Mouse (Mus musculus) liver, adult 2 months (tissue): ENCODE measurements around the gene Serpinc1. TPM values are rescaled to one million over a fixed set of nuclear protein-coding genes. Genes with fewer than 3 reads are reported as not detected.
"Not testable (repeated sequence)": the region's sequence is repeated elsewhere in the genome, so short reads cannot be mapped to it uniquely, and the experiment has no call there.

Experiments used
- DNase-seq: peaks from one replicate; pipeline ENCODE4 v3.0.0-alpha.2; 2011; ENCODE audit warnings: low read depth, low spot score; ENCODE audit errors: extremely low read depth
- H3K27ac ChIP-seq: fragments of 200-500 bp; replicated peaks from 2 replicates; pipeline ENCODE4 v1.5.1; 2012; ENCODE audit warnings: low read depth, mild to moderate bottlenecking, control low read depth, inconsistent platforms, low read length; ENCODE audit not compliant: insufficient read depth
- H3K27me3 ChIP-seq: fragments of 200-500 bp; 2 replicates; pipeline ENCODE4 v1.6.1; 2012; ENCODE audit warnings: mild to moderate bottlenecking, moderate library complexity, low read length, inconsistent platforms; ENCODE audit not compliant: control insufficient read depth, insufficient read depth
- H3K36me3 ChIP-seq: fragments of 200-500 bp; 2 replicates; pipeline ENCODE4 v1.6.1; 2012; ENCODE audit warnings: low read length, inconsistent platforms; ENCODE audit not compliant: control insufficient read depth, insufficient read depth
- H3K4me1 ChIP-seq: fragments of 200-500 bp; 2 replicates; pipeline ENCODE4 v1.6.1; 2011; ENCODE audit warnings: low read length; ENCODE audit not compliant: control insufficient read depth, insufficient read depth
- H3K4me3 ChIP-seq: fragments of 200-500 bp; 2 replicates; pipeline ENCODE4 v1.5.1; 2011; ENCODE audit warnings: low read depth, mild to moderate bottlenecking, control low read depth, low read length, moderate library complexity; ENCODE audit not compliant: insufficient read depth
- H3K79me2 ChIP-seq: fragments of 200-500 bp; 2 replicates; pipeline ENCODE4 v1.6.1; 2012; ENCODE audit warnings: inconsistent platforms, mild to moderate bottlenecking, low read length, moderate library complexity; ENCODE audit not compliant: control insufficient read depth, insufficient read depth
- H3K9ac ChIP-seq: fragments of 200-500 bp; 2 replicates; pipeline ENCODE4 v1.6.1; 2012; ENCODE audit warnings: low read depth, mild to moderate bottlenecking, control low read depth, inconsistent platforms, low read length
- CTCF ChIP-seq: fragments of 200-500 bp; IDR thresholded peaks from 2 replicates; pipeline ENCODE4 v1.5.1; 2011; ENCODE audit warnings: low read depth, low read length, control low read depth
- POLR2A ChIP-seq: fragments of 200-500 bp; IDR thresholded peaks from 2 replicates; pipeline ENCODE4 v1.6.1; 2011; ENCODE audit warnings: low read length, control low read depth; ENCODE audit not compliant: insufficient read depth; ENCODE audit errors: extremely low read depth
- WGBS: fragments of 180-500 bp; shearing (Covaris S2); methylation state at CpG from one replicate; pipeline ENCODE4 v1.1.7; 2018; 5-methylcytosine and 5-hydroxymethylcytosine counted together
- polyA plus RNA-seq: library from polyadenylated mRNA; depleted of rRNA; stranded (reverse); fragments of >200 nt; gene quantifications from 2 replicates; pipeline ENCODE4 v1.2.3, GENCODE M21; 2012
- total RNA-seq: library from RNA; depleted of rRNA; stranded (reverse); fragments of >200 nt; gene quantifications from 2 replicates; pipeline ENCODE4 v1.2.3, GENCODE M21; 2014

Gene Serpinc1
- total and polyA plus RNA-seq, 2 experiments: 3,274 to 5,808 TPM

DNA sequence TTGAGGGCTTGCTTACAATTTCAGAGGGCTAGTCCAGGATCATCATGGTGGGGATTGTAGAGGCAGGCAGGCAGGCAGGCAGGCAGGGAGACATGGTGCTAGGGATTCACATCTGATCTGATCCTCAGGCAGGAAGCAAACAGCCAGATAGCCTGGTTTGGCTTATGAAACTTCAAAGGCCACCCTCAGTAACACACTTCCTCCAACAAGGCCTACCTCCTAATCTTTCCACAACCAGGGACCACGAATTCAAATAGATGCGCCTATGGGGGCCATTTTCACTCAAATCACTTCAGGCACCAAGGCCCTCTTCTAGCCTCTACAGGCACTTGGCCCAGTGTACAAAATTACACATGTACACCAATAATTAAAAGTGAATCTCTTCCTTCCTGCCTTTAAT lies 48.8 kb downstream of the Serpinc1 start:
- TF ChIP-seq CTCF (no peak), POLR2A (no peak)
- H3K4me1 ChIP-seq: no peaks in the 10 kb centered on the region; the same call in 1 of the 2 replicates
- DNase-seq: no peak
- no peaks in the 10 kb centered on the region for H3K27me3 ChIP-seq
- H3K9ac ChIP-seq: no peak overlapping the region
- 92% methylated on average over 2 of the region's 2 CpGs for WGBS
- H3K27ac ChIP-seq: no peak overlapping the region
- H3K79me2 ChIP-seq: 0 out of 2 replicates have a peak, but pooled peaks cover 2% of the 10 kb centered on the region
- no peak overlapping the region for H3K4me3 ChIP-seq
- H3K36me3 ChIP-seq: no peaks in the 10 kb centered on the region; the same call in 1 of the 2 replicates

DNA sequence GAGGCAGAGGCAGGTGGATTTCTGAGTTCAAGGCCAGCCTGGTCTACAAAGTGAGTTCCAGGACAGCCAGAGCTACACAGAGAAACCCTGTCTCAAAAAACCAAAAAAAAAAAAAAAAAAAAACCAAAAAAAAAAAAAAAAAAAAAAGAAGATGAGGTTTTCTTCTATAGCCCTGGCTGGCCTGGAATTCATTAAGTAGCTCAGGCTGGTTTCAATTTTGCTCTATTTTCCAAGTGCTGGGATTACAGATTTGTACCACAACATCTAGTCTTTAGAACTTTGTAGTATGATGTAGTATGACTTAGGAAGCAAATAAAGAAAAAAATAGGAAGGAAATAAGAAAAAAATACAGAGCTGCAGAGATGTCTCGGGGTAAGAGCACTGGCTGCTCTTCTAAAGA lies 50.0 kb downstream of the Serpinc1 start:
- 90% methylated on average over 1 of the region's 1 CpGs for WGBS
- H3K4me1 ChIP-seq, H3K79me2 ChIP-seq, H3K4me3 ChIP-seq, H3K9ac ChIP-seq, H3K36me3 ChIP-seq, H3K27me3 ChIP-seq, H3K27ac ChIP-seq, DNase-seq: not testable (repeated sequence)

DNA sequence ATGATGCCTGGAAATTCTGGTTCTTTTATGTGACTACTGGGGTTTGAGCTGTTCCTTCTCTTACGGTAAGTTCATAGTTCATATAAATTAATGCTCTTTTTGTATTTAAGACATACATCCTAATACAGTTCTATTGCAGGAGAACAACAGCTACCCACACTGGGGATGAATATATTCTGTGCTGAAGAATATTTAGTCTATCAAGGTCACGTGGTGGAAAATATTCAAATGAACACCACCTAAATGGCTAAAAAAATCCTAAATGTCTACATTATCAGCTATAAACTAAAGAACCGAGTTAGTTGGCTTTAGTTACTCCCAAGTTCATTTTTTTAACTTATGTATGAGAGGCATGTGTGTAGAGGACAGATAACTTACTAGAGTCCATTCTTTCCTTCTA lies 51.7 kb downstream of the Serpinc1 start:
- no peaks in the 10 kb centered on the region for H3K27me3 ChIP-seq
- no peak overlapping the region for H3K9ac ChIP-seq
- H3K79me2 ChIP-seq: 0 out of 2 replicates have a peak, but pooled peaks cover 2% of the 10 kb centered on the region
- H3K4me1 ChIP-seq: no peaks in the 10 kb centered on the region; the same call in 1 of the 2 replicates
- TF ChIP-seq POLR2A: no peak
- no peak for TF ChIP-seq CTCF
- no peak for DNase-seq
- H3K27ac ChIP-seq: no peak overlapping the region
- 94% methylated on average over 3 of the region's 3 CpGs for WGBS
- no peaks in the 10 kb centered on the region; the same call in 1 of the 2 replicates for H3K36me3 ChIP-seq
- no peak overlapping the region for H3K4me3 ChIP-seq

DNA sequence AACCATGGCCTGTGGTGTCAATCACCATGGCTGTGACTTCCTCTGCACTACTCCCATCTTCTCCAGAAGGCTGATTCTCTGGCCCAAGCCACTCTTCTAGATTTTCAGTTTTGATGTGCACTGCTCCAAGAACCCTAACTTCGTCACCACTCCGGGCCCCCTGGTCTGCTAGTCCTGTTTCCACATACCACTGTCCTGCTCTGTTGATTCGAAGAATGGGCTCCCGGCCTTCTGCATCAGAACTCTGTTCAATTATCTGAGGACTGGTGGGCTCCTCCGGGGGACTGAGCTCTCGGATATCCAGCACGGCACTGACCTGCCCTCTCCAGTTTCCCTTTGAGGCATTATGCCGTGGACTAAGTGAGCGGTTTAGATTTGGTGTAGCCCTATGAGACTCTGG lies 53.5 kb downstream of the Serpinc1 start:
- no peak for DNase-seq
- H3K27me3 ChIP-seq: no peaks in the 10 kb centered on the region
- H3K79me2 ChIP-seq: 0 out of 2 replicates have a peak, but pooled peaks cover 2% of the 10 kb centered on the region
- no peak for TF ChIP-seq POLR2A
- no peak for TF ChIP-seq CTCF
- WGBS: 95% methylated on average over 9 of the region's 9 CpGs
- no peak overlapping the region for H3K27ac ChIP-seq
- H3K4me1 ChIP-seq: peaks cover 11% of the 10 kb centered on the region; the same call in 1 of the 2 replicates
- H3K9ac ChIP-seq: no peak overlapping the region
- no peak overlapping the region for H3K4me3 ChIP-seq
- peaks cover 13% of the 10 kb centered on the region for H3K36me3 ChIP-seq

DNA sequence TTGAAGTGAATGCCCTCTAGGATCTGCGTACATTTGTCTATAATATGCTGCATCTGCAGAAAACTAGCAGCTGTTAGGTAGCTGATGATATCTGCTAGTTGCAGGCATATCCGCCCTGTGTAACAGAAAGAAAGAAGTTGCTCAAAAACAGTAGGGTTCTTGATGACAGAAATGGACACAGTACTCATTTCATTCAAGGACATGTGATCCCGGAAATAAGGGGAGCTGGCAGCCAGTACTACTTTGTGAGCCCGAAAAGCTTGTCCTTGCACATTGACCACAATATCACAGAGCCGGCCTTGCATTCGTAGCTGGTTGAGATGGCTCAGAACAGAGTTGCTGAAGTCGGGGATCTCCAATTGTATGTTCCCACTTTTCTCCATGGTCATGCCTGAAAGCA lies 54.0 kb downstream of the Serpinc1 start:
- no peak for TF ChIP-seq CTCF
- no peak for TF ChIP-seq POLR2A
- Histone ChIP-seq H3K27me3 (no peaks in the 10 kb centered on the region), H3K4me3 (no peak overlapping the region), H3K4me1 (peaks cover 14% of the 10 kb centered on the region; the same call in 1 of the 2 replicates), H3K27ac (no peak overlapping the region), H3K79me2 (no peaks in the 10 kb centered on the region), H3K36me3 (peaks cover 16% of the 10 kb centered on the region), H3K9ac (no peak overlapping the region)
- 87% methylated on average over 7 of the region's 7 CpGs for WGBS
- DNase-seq: no peak

DNA sequence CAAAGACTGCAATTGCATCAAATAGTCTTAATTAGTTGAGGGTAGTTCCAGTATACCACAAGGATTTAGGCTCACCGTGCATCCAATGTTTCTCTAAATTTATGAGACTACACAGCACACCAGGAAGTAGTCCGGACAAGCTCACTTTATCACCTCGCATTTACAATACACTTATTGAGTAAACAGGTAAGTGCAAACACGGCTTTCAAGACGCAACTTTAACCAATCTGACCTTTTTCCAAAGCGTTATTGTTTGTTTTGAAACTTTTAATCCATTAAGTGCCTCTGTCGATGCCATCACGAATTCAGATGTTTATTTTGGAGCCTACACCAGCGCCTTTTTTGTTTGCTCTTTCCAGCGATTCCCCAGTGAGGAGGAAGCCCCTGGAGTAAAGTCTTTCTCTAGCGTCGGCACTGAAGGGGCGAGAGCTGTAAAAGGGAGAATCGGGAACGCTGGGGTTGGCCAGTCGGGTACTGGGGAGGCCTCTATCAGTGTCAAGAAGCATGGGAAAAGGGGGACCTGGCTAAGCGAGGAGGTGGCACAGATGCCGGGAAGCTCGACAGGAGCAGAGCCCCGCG lies 55.6 kb downstream of the Serpinc1 start:
- Histone ChIP-seq H3K79me2 (no peaks in the 10 kb centered on the region), H3K4me1 (peaks cover 17% of the 10 kb centered on the region; the same call in 1 of the 2 replicates), H3K4me3 (peak overlapping the region; percentile 70), H3K27ac (peak overlapping the region; percentile 87), H3K36me3 (peaks cover 27% of the 10 kb centered on the region), H3K27me3 (no peaks in the 10 kb centered on the region), H3K9ac (peak overlapping the region; percentile 79)
- 1% methylated on average over 21 of the region's 21 CpGs for WGBS
- peak; percentile 72 for DNase-seq
- TF ChIP-seq POLR2A (no peak), CTCF (no peak)
